Mouse (Mus musculus): ENCODE results near the gene Dnajb13. TPM values are rescaled to one million over a fixed set of nuclear protein-coding genes. Genes with fewer than 3 reads are reported as not detected.

Gene Dnajb13
- polyA plus RNA-seq, 1 experiment from 2014 or later, result 0.37 TPM

DNA sequence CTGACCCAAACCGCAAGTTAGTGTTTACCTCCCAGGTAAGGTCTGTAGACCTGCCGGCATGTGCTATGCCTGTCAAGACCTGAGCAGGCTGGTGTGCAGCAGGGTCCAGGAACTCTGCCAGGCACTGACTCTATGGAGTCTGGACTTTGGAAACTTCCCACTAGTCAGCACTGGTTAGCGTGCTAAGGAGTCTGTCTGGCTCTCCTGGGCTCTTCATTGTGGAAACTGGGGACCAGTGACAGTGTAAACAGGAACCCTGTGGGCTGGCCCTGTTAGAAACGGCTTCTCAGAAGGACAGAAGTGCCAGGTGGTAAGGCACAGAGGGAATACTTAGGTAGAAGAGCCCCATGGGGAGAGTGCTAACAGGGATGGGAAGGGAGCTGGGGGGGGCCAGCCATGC is 49.5 kb downstream of the Dnajb13 start:
- H3K4me2 ChIP-seq (replicated peaks), result no peak overlapping the region
- no peaks in the 10 kb centered on the region for H3K27me3 ChIP-seq
- ATAC-seq (ENCODE audit: low FRiP score, low read depth), result no peak
- peaks cover 77% of the 10 kb centered on the region for H3K36me3 ChIP-seq
- H3K4me1 ChIP-seq, result no peaks in the 10 kb centered on the region
- H3K9ac ChIP-seq (replicated peaks), result no peak overlapping the region
- no peak overlapping the region for H3K4me3 ChIP-seq
- no peak overlapping the region for H3K27ac ChIP-seq (replicated peaks)
- no peaks in the 10 kb centered on the region for H3K9me3 ChIP-seq
- WGBS, result 87% methylated on average over 4 of the region's 4 CpGs

DNA sequence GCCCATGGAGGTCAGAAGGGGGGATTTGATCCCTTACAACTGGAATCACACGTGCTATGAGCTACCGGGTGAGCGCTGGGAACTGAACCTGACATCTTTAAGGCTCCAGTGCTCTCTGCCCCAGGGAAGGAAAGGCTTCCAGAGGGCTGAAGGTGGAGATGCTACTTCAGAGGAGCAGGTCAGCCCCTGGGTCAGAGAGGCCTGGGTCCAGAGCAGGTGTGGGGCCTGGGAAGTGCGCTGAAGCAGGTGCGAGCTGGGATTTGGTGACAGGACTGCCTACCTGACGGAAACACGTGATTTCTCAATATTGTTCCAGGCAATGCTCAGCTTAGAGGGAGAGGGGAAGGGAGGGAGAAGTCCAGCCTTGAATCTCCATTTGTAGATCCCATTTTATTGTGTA is 50.5 kb downstream of the Dnajb13 start:
- peaks cover 79% of the 10 kb centered on the region for H3K36me3 ChIP-seq
- no peak for ATAC-seq (ENCODE audit: low FRiP score, low read depth)

DNA sequence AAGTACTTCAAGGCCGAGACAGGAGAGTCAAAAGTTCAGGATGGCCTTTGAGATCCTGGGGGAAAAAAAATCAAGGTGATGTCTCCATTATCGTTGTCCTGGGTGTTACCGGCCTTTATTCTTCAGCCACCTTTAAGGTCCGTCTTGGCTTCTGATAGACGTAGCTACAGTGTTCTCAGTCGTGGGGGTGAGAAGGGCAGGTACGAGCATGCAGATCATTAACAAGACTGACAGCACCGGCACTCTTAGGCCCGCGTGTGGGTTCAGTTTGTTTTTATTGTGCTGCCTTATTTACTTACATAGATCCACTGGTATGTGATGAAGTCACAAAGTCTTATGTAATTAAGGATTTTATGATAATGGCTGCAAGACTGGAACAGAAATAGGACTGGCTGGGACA is 51.0 kb downstream of the Dnajb13 start:
- ATAC-seq (ENCODE audit: low FRiP score, low read depth), result no peak
- H3K9ac ChIP-seq (replicated peaks), result no peak overlapping the region
- WGBS, result 92% methylated on average over 10 of the region's 10 CpGs
- no peaks in the 10 kb centered on the region for H3K9me3 ChIP-seq
- H3K4me2 ChIP-seq (replicated peaks), result no peak overlapping the region
- no peak overlapping the region for H3K27ac ChIP-seq (replicated peaks)
- H3K27me3 ChIP-seq, result no peaks in the 10 kb centered on the region
- no peak overlapping the region for H3K4me3 ChIP-seq
- no peaks in the 10 kb centered on the region for H3K4me1 ChIP-seq
- H3K36me3 ChIP-seq, result peaks cover 79% of the 10 kb centered on the region

More for the DNA sequence above, 50.5 kb downstream of the Dnajb13 start:
- Histone ChIP-seq H3K9me3 (no peaks in the 10 kb centered on the region), H3K27me3 (no peaks in the 10 kb centered on the region), H3K4me2 (replicated peaks) (no peak overlapping the region), H3K4me1 (no peaks in the 10 kb centered on the region), H3K4me3 (no peak overlapping the region), H3K9ac (replicated peaks) (no peak overlapping the region), H3K27ac (replicated peaks) (no peak overlapping the region)
- WGBS, result 94% methylated on average over 7 of the region's 7 CpGs

DNA sequence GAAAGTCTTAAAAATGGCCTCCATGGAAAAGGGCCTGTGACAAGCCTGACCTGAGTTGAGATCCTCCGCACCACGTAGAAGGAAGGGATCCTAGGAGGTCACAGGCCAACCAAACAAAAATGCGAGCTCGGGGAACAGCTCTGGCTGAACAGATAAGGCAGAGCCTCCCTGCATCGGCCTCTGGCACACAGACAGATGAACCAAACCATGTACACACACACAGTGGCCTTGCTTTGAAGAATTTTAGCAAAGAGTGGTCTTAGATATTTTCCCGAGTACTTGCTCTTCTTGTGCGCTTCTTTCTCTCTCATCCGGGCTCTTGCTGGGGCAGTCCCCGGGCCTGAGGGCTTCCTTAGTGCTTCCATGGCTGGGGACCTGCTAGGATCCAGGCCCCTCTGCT is 51.6 kb downstream of the Dnajb13 start:
- H3K36me3 ChIP-seq, result peaks cover 75% of the 10 kb centered on the region
- H3K4me2 ChIP-seq (replicated peaks), result no peak overlapping the region
- ATAC-seq (ENCODE audit: low FRiP score, low read depth), result no peak
- H3K4me1 ChIP-seq, result no peaks in the 10 kb centered on the region
- no peak overlapping the region for H3K27ac ChIP-seq (replicated peaks)
- 87% methylated on average over 9 of the region's 9 CpGs for WGBS
- no peak overlapping the region for H3K9ac ChIP-seq (replicated peaks)
- H3K4me3 ChIP-seq, result no peak overlapping the region
- H3K27me3 ChIP-seq, result no peaks in the 10 kb centered on the region
- H3K9me3 ChIP-seq, result no peaks in the 10 kb centered on the region

DNA sequence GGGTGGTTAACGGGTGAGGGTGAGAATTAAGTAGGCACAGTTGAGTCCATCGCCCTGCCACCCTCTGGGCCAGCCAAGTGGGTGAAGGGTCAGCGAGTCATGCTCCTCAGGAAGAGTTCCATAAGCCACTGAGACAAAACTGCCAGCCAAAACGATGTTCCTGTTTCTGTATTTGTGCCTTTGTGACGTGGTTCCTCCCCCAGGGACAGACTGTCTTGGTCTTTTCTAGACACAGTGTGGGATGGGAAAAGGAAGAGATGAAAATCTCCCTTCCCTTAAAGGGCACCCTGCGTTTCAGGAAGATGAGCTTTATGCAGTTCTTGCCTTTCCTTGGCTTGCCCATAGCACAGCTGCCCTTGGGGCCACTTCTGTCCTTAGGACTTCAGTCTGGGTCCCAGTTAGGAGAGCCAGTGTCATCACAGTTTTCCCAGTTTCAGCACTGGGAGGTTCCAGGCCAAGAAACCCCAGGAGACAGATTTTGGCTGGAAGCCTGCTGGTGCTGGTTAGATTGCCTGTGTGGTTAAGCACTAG is 53.1 kb downstream of the Dnajb13 start:
- no peaks in the 10 kb centered on the region for H3K27me3 ChIP-seq
- no peak overlapping the region for H3K4me2 ChIP-seq (replicated peaks)
- H3K4me3 ChIP-seq, result no peak overlapping the region
- 87% methylated on average over 6 of the region's 6 CpGs for WGBS
- no peak overlapping the region for H3K9ac ChIP-seq (replicated peaks)
- peaks cover 80% of the 10 kb centered on the region for H3K36me3 ChIP-seq
- no peak overlapping the region for H3K27ac ChIP-seq (replicated peaks)
- H3K4me1 ChIP-seq, result no peaks in the 10 kb centered on the region
- ATAC-seq (ENCODE audit: low FRiP score, low read depth), result no peak
- H3K9me3 ChIP-seq, result no peaks in the 10 kb centered on the region

DNA sequence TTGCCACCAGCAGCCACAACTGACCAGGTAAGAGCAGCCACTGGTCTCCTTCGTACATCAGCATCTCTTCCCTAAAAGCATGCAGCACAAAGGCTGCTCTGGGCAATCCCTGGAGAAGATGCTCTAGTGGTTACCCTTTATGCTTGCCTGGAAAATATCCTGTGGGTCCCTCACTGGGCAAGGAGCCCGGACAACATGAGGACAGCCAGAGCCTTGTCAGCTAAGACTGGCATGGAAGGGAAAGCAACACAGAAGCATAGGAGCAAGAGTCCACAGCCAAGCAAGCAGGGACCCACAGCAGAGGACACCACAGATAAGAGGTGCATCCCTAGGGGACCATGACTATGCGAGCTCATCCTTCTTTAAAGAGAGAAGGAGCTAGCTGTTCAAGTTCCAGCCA is 54.9 kb downstream of the Dnajb13 start:
- H3K27ac ChIP-seq (replicated peaks), result no peak overlapping the region
- H3K4me2 ChIP-seq (replicated peaks), result no peak overlapping the region
- no peak for ATAC-seq (ENCODE audit: low FRiP score, low read depth)
- H3K27me3 ChIP-seq, result no peaks in the 10 kb centered on the region
- no peaks in the 10 kb centered on the region for H3K9me3 ChIP-seq
- no peak overlapping the region for H3K4me3 ChIP-seq
- H3K4me1 ChIP-seq, result no peaks in the 10 kb centered on the region
- peaks cover 81% of the 10 kb centered on the region for H3K36me3 ChIP-seq
- no peak overlapping the region for H3K9ac ChIP-seq (replicated peaks)
- WGBS, result 93% methylated on average over 3 of the region's 3 CpGs

DNA sequence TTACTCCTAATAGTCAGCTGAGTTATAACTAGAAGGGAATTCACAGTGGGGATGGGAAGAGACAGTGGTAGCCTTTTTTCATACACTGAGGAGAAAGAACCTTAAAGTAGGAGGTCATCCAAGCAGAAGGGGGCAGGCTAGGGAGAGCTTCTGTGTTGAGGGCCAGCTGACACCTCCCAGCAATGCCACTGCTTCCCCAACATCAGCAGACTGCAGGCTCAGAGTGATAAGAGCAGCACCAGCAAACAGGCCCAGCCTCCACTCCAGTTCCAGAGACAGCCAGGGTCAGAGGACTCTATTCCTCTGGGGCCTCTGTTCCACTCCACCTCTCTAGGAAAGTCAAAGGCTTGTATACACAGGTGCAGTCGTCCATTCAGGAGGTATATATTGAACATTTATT is 56.6 kb downstream of the Dnajb13 start:
- Histone ChIP-seq H3K4me1 (no peaks in the 10 kb centered on the region), H3K27ac (replicated peaks) (no peak overlapping the region), H3K4me2 (replicated peaks) (no peak overlapping the region), H3K4me3 (no peak overlapping the region), H3K9me3 (no peaks in the 10 kb centered on the region), H3K9ac (replicated peaks) (no peak overlapping the region), H3K27me3 (no peaks in the 10 kb centered on the region), H3K36me3 (peaks cover 82% of the 10 kb centered on the region)
- WGBS, result 74% methylated on average over 1 of the region's 1 CpGs
- ATAC-seq (ENCODE audit: low FRiP score, low read depth), result no peak

Other genes with a start within 250 kb of the Dnajb13 start
- 4.4 and 4.7 TPM in 2 replicates for gene P4ha3, start 229.4 kb downstream of the Dnajb13 start, polyA plus RNA-seq (2016; fragmentation: Nextera tagmentation; extraction: Ambion mirVana)
- 39.5 and 41.0 TPM in 2 replicates for gene C2cd3, start 142.7 kb downstream of the Dnajb13 start, polyA plus RNA-seq (2016; fragmentation: Nextera tagmentation; extraction: Ambion mirVana)
- 108 and 109 TPM in 2 replicates for gene Ppme1, start 142.7 kb downstream of the Dnajb13 start, polyA plus RNA-seq (2016; fragmentation: Nextera tagmentation; extraction: Ambion mirVana)
- not detected in 2 replicates for gene Ucp3, start 42.0 kb downstream of the Dnajb13 start, polyA plus RNA-seq (2016; fragmentation: Nextera tagmentation; extraction: Ambion mirVana)
- 68.6 and 87.1 TPM in 2 replicates for gene Ucp2, start 21.6 kb downstream of the Dnajb13 start, polyA plus RNA-seq (2016; fragmentation: Nextera tagmentation; extraction: Ambion mirVana)
- 15.6 and 17.8 TPM in 2 replicates for gene Coa4, start 22.1 kb upstream of the Dnajb13 start, polyA plus RNA-seq (2016; fragmentation: Nextera tagmentation; extraction: Ambion mirVana)
- gene Rab6a, start 92.5 kb upstream of the Dnajb13 start, polyA plus RNA-seq (2016; fragmentation: Nextera tagmentation; extraction: Ambion mirVana), result 162 and 179 TPM in 2 replicates
- gene Mrpl48, start 93.3 kb upstream of the Dnajb13 start, polyA plus RNA-seq (2016; fragmentation: Nextera tagmentation; extraction: Ambion mirVana), result 67.7 and 69.4 TPM in 2 replicates
- gene Plekhb1, start 147.5 kb upstream of the Dnajb13 start, polyA plus RNA-seq (2016; fragmentation: Nextera tagmentation; extraction: Ambion mirVana), result 3.8 and 4.7 TPM in 2 replicates
- gene Fam168a, start 191.7 kb upstream of the Dnajb13 start, polyA plus RNA-seq (2016; fragmentation: Nextera tagmentation; extraction: Ambion mirVana), result 52.6 and 59.0 TPM in 2 replicates

Data from midbrain, embryonic 12.5 days (tissue).